Mouse (Mus musculus): ENCODE results near the gene Efna1. TPM values are rescaled to one million over a fixed set of nuclear protein-coding genes. Genes with fewer than 3 reads are reported as not detected.
A peak's percentile ranks its signal among the peaks of the same experiment; 100 is the strongest.

Efna1 gene
- polyA plus RNA-seq, 1 experiment from 2014 or later = 10.7 TPM

GRCm38 (mm10) chr3:89271760-89272159 lies 9.2 kb downstream of the Efna1 start:
- Histone ChIP-seq H3K4me1 (replicated peaks) (peaks cover 34% of the 10 kb centered on the region), H3K36me3 (no peaks in the 10 kb centered on the region), H3K4me3 (replicated peaks) (no peak overlapping the region), H3K27ac (no peak overlapping the region), H3K4me2 (replicated peaks) (no peak overlapping the region), H3K9me3 (no peaks in the 10 kb centered on the region), H3K27me3 (peaks cover 7% of the 10 kb centered on the region), H3K9ac (replicated peaks) (no peak overlapping the region)
- WGBS = 63% methylated on average over 6 of the region's 6 CpGs
- no peak for ATAC-seq

GRCm38 (mm10) chr3:89270891-89271290 lies 10.1 kb downstream of the Efna1 start:
- ATAC-seq = no peak

GRCm38 (mm10) chr3:89270051-89270755 lies 10.7 kb downstream of the Efna1 start, which contains the start of gene Slc50a1:
Gene Slc50a1, minus strand, starts transcription at chr3:89270570.
- Histone ChIP-seq H3K9ac (replicated peaks) (peak within 1 kb of the TSS; percentile 78), H3K36me3 (no peaks in the 10 kb centered on the region), H3K4me1 (replicated peaks) (peaks cover 40% of the 10 kb centered on the region), H3K27me3 (no peaks in the 10 kb centered on the region), H3K27ac (peak within 1 kb of the TSS; percentile 63), H3K9me3 (no peaks in the 10 kb centered on the region), H3K4me3 (replicated peaks) (peak within 1 kb of the TSS; percentile 52), H3K4me2 (replicated peaks) (peak within 1 kb of the TSS; percentile 74)
- WGBS = 4% methylated on average over 39 of the region's 39 CpGs
- ATAC-seq = peak; percentile 62

More at GRCm38 (mm10) chr3:89270891-89271290, 10.1 kb downstream of the Efna1 start:
- H3K4me3 ChIP-seq (replicated peaks) = peak overlapping the region; percentile 52
- H3K4me1 ChIP-seq (replicated peaks) = peaks cover 38% of the 10 kb centered on the region
- H3K36me3 ChIP-seq = no peaks in the 10 kb centered on the region
- peak overlapping the region; percentile 74 for H3K4me2 ChIP-seq (replicated peaks)
- H3K9me3 ChIP-seq = no peaks in the 10 kb centered on the region
- no peaks in the 10 kb centered on the region for H3K27me3 ChIP-seq
- H3K27ac ChIP-seq = peak overlapping the region; percentile 63; the same call in 1 of the 2 replicates
- WGBS = 70% methylated on average over 6 of the region's 6 CpGs
- H3K9ac ChIP-seq (replicated peaks) = peak overlapping the region; percentile 78; the same call in 1 of the 2 replicates

- no peak overlapping the region for H3K4me3 ChIP-seq (replicated peaks)
- WGBS = 46% methylated on average over 8 of the region's 8 CpGs
- H3K4me2 ChIP-seq (replicated peaks) = 0 out of 2 replicates have a peak overlapping the region, but pooled peaks have one; percentile 11
- no peaks in the 10 kb centered on the region for H3K27me3 ChIP-seq
- no peak overlapping the region for H3K9ac ChIP-seq (replicated peaks)
- H3K4me1 ChIP-seq (replicated peaks) = peaks cover 40% of the 10 kb centered on the region
- ATAC-seq = no peak
- H3K27ac ChIP-seq = no peak overlapping the region
- H3K9me3 ChIP-seq = no peaks in the 10 kb centered on the region
- H3K36me3 ChIP-seq = no peaks in the 10 kb centered on the region
Observed at GRCm38 (mm10) chr3:89268916-89269315, 12.0 kb downstream of the Efna1 start.

DNA sequence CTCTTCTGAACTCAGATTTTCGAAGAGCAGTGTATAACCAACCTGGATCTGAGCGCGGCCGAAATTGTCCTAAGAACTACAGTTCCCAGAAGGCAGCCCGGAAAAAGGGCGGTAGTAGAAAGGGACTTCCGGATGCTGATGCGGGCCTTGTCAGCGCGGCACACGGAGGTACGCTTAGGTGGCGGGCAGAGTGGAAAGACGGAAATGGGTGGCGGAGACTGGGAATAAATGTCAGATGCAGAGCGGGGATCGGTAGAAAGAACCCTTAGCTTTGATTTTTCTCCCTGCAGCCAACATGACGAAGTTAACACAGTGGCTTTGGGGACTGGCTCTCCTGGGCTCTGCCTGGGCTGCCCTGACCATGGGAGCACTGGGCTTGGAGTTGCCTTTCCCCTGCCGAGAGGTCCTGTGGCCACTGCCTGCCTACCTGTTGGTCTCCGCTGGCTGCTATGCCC lies 14.5 kb downstream of the Efna1 start:
- Histone ChIP-seq H3K36me3 (no peaks in the 10 kb centered on the region), H3K9me3 (no peaks in the 10 kb centered on the region), H3K4me2 (replicated peaks) (peak overlapping the region; percentile 82), H3K4me1 (replicated peaks) (peaks cover 40% of the 10 kb centered on the region), H3K27me3 (no peaks in the 10 kb centered on the region), H3K27ac (peak overlapping the region; percentile 76), H3K9ac (replicated peaks) (peak overlapping the region; percentile 84), H3K4me3 (replicated peaks) (peak overlapping the region; percentile 64)
- under 1% methylated on average over 20 of the region's 20 CpGs for WGBS
- ATAC-seq = peak; percentile 93

DNA sequence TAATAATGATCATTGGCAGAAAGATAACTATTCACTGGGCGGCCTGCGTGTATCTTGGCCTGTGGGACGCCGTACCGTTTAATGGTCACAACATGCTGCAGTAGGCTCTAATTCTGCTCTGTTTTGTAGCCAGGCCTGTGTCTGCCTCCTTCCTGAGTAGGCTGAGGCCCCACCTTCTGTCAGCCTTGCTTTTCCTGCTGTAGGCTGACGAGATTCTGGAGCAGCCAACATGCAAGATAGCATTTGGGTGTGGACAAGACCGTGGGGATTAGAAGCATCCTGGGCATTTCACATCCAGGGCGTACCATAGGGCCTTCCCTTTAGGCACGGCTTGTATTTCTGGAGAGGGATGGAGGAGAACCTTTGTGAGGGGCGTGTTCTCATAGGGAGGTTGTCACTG lies 18.5 kb downstream of the Efna1 start:
- Histone ChIP-seq H3K9me3 (no peaks in the 10 kb centered on the region), H3K36me3 (no peaks in the 10 kb centered on the region), H3K4me3 (replicated peaks) (no peak overlapping the region), H3K9ac (replicated peaks) (no peak overlapping the region), H3K27ac (no peak overlapping the region), H3K4me1 (replicated peaks) (peaks cover 12% of the 10 kb centered on the region), H3K4me2 (replicated peaks) (no peak overlapping the region), H3K27me3 (peaks cover 3% of the 10 kb centered on the region; the same call in 1 of the 2 replicates)
- WGBS = 78% methylated on average over 10 of the region's 10 CpGs
- no peak for ATAC-seq

DNA sequence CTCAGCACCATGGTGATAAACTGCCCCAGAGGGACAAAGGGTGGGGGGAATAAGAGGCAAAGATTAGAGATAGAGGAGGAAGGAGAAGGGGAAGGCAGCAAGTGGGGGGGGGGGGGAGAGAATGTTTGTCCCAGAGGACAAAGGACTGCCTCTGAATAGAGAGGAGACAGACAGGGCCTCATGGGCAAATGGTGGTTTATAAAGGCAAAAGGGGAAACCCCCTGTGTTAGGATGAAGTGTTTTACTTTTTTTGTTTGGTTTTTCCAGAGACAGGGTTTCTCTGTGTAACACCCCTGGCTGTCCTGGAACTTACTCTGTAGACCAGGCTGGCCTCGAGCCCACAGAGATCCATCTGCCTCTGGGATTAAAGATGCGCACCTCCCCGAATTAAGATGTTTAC lies 20.7 kb downstream of the Efna1 start:
- Histone ChIP-seq H3K27me3 (peaks cover 3% of the 10 kb centered on the region; the same call in 1 of the 2 replicates), H3K27ac (no peak overlapping the region), H3K4me1 (replicated peaks) (no peaks in the 10 kb centered on the region), H3K9ac (replicated peaks) (no peak overlapping the region), H3K36me3 (no peaks in the 10 kb centered on the region), H3K4me3 (replicated peaks) (no peak overlapping the region), H3K9me3 (no peaks in the 10 kb centered on the region), H3K4me2 (replicated peaks) (no peak overlapping the region)
- 47% methylated on average over 3 of the region's 3 CpGs for WGBS
- no peak for ATAC-seq

DNA sequence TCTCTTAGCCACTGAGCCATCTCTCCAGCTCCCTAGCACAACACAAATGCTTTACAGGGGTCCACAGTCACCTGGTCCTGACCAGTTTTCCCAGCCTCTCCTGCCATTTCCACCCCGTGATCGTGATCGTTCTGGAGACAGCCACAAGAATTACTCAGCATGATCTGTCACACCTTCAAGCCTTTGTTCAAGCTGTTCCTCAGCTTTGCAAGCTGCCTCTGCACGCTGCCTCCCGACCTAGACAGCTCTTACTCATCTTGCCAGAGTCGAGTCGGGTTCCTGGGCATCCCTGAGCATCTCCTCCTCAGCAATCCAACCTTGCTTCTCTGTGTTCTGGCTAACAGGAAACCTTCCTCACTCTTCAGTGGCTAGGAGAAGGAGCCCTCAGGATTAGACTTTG lies 21.9 kb downstream of the Efna1 start, which contains the start of gene Dpm3:
TSS of gene Dpm3 (plus strand) at position 283 of the 400 bp plus-strand sequence.
- ATAC-seq = no peak
- WGBS = 66% methylated on average over 7 of the region's 7 CpGs

DNA sequence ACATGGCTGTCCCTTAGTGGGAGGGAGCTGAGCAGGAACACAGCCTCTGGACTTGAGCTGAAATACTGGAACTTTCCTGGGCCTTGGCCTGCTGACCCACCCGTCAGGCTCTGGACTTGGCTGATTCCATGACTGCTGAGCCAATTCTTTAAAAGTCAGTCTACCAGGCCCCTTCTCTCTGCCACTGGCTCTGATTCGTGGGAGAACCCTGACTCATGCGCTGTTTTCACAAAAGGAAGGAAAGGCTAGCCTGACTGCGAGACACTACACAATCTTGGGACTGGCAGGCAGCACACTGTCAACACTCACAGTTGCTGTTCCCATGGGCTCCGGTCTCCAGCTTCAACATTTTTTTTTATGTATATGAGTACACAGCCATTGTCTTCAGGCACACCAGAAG lies 24.8 kb downstream of the Efna1 start:
- Histone ChIP-seq H3K27ac (no peak overlapping the region), H3K9ac (replicated peaks) (no peak overlapping the region), H3K9me3 (no peaks in the 10 kb centered on the region), H3K36me3 (no peaks in the 10 kb centered on the region), H3K27me3 (peaks cover 6% of the 10 kb centered on the region; the same call in 1 of the 2 replicates), H3K4me3 (replicated peaks) (no peak overlapping the region), H3K4me2 (replicated peaks) (no peak overlapping the region), H3K4me1 (replicated peaks) (peaks cover 6% of the 10 kb centered on the region)
- WGBS = 82% methylated on average over 5 of the region's 5 CpGs
- ATAC-seq = no peak

More for the DNA sequence above, 21.9 kb downstream of the Efna1 start, which contains the start of gene Dpm3:
- Histone ChIP-seq H3K9me3 (no peaks in the 10 kb centered on the region), H3K27me3 (peaks cover 3% of the 10 kb centered on the region; the same call in 1 of the 2 replicates), H3K4me1 (replicated peaks) (no peaks in the 10 kb centered on the region), H3K36me3 (no peaks in the 10 kb centered on the region), H3K27ac (no peak within 1 kb of the TSS), H3K4me3 (replicated peaks) (no peak within 1 kb of the TSS), H3K9ac (replicated peaks) (no peak within 1 kb of the TSS), H3K4me2 (replicated peaks) (no peak within 1 kb of the TSS)

GRCm38 (mm10) chr3:89254994-89255393 lies 25.9 kb downstream of the Efna1 start:
- H3K9me3 ChIP-seq = no peaks in the 10 kb centered on the region
- peaks cover 8% of the 10 kb centered on the region for H3K4me1 ChIP-seq (replicated peaks)
- H3K36me3 ChIP-seq = no peaks in the 10 kb centered on the region
- no peak for ATAC-seq
- H3K9ac ChIP-seq (replicated peaks) = no peak overlapping the region
- H3K27me3 ChIP-seq = peaks cover 6% of the 10 kb centered on the region; the same call in 1 of the 2 replicates
- no peak overlapping the region for H3K4me2 ChIP-seq (replicated peaks)
- 92% methylated on average over 5 of the region's 5 CpGs for WGBS
- H3K27ac ChIP-seq = no peak overlapping the region
- no peak overlapping the region for H3K4me3 ChIP-seq (replicated peaks)

GRCm38 (mm10) chr3:89251365-89251895 lies 29.5 kb downstream of the Efna1 start:
- ATAC-seq = no peak

DNA sequence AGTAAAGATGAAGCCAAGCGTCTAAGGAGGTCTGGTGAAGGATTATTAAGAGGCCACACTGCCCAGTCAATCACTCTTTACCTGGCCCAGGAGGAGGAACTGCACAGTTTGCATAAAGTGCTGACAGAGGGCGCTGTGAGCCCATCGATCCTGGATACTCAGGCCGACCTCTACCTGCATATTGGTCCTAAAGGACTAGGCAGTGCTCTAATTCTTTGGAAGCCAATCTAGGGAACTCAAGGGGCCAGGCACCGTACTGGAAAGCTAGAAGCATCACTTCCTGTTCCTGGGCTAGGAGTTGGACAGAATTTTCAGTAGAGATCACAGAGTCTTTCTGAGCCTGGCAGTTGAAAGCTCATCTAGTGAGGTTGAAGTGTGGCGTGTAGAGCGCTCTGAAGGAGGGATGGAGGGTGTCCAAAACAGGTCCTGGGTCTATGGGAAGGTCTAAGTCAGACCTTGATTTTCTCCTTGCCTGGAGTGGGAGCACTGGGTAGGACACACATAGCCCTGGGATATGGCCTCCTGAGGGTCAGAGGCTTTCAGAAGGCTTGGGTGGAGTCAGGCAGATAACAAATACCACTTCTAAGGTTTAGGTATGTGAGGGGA lies 30.4 kb downstream of the Efna1 start:
- no peak overlapping the region for H3K4me2 ChIP-seq (replicated peaks)
- no peak overlapping the region for H3K9ac ChIP-seq (replicated peaks)
- no peak overlapping the region for H3K4me3 ChIP-seq (replicated peaks)
- H3K36me3 ChIP-seq = peaks cover 6% of the 10 kb centered on the region; the same call in 1 of the 2 replicates
- H3K4me1 ChIP-seq (replicated peaks) = peaks cover 32% of the 10 kb centered on the region
- no peak for ATAC-seq
- H3K27me3 ChIP-seq = 0 out of 2 replicates have a peak, but pooled peaks cover 3% of the 10 kb centered on the region
- H3K9me3 ChIP-seq = no peaks in the 10 kb centered on the region
- no peak overlapping the region for H3K27ac ChIP-seq
- 22% methylated on average over 7 of the region's 7 CpGs for WGBS

More at GRCm38 (mm10) chr3:89251365-89251895, 29.5 kb downstream of the Efna1 start:
- H3K4me3 ChIP-seq (replicated peaks) = no peak overlapping the region
- peaks cover 26% of the 10 kb centered on the region for H3K4me1 ChIP-seq (replicated peaks)
- H3K4me2 ChIP-seq (replicated peaks) = peak overlapping the region; percentile 11; the same call in 1 of the 2 replicates
- WGBS = 8% methylated on average over 17 of the region's 17 CpGs
- H3K27me3 ChIP-seq = 0 out of 2 replicates have a peak, but pooled peaks cover 3% of the 10 kb centered on the region
- H3K27ac ChIP-seq = no peak overlapping the region
- no peak overlapping the region for H3K9ac ChIP-seq (replicated peaks)
- H3K36me3 ChIP-seq = peaks cover 6% of the 10 kb centered on the region; the same call in 1 of the 2 replicates
- H3K9me3 ChIP-seq = no peaks in the 10 kb centered on the region

Data from midbrain, embryonic 13.5 days (tissue).